Mouse (Mus musculus): ENCODE data around the gene Gm21663.
"Not testable (repeated sequence)": the region's sequence is repeated elsewhere in the genome, so short reads cannot be mapped to it uniquely, and the experiment has no call there.

Gene Gm21663

DNA sequence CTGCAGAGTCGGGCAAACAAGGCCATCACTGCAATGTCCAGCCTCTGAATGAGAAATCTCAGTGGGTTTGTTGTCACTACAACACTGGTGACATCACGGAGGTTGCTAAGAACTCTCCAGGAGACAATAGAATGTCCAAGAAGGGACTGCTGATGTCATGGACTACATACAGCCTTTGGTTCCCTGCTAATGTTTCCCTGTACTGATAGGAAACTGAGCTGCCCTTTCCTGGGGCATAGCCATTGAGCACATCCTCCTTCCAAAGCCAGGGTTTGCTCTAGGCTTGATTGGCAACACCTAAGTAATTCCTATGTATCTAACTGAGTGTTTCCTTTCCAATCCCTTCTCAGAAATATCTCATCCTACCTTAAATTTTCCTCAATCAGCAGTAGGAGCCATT, at the start of gene Gm21663:
Gm21663 (minus strand) TSS at position 101 of the 400 bp plus-strand sequence.
- not testable (repeated sequence) for ATAC-seq (ENCODE audit: low TSS enrichment)

DNA sequence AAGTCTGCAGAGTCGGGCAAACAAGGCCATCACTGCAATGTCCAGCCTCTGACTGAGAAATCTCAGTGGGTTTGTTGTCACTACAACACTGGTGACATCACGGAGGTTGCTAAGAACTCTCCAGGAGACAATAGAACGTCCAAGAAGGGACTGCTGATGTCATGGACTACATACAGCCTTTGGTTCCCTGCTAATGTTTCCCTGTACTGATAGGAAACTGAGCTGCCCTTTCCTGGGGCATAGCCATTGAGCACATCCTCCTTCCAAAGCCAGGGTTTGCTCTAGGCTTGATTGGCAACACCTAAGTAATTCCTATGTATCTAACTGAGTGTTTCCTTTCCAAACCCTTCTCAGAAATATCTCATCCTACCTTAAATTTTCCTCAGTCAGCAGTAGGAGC, 46.4 kb upstream of the Gm21663 start, which contains the start of gene Gm21698:
Gm21698 (minus strand) TSS at position 101 of the 400 bp plus-strand sequence.
- not testable (repeated sequence) for ATAC-seq (ENCODE audit: low TSS enrichment)

DNA sequence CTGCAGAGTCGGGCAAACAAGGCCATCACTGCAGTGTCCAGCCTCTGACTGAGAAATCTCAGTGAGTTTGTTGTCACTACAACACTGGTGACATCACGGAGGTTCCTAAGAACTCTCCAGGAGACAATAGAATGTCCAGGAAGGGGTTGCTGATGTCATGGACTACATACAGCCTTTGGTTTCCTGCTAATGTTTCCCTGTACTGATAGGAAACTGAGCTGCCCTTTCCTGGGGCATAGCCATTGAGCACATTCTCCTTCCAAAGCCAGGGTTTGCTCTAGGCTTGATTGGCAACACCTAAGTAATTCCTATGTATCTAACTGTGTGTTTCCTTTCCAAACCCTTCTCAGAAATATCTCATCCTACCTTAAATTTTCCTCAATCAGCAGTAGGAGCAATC, 30.4 kb upstream of the Gm21663 start, which contains the start of gene Gm21680:
Gm21680 (minus strand) TSS at position 101 of the 400 bp plus-strand sequence.
- ATAC-seq (ENCODE audit: low TSS enrichment), result not testable (repeated sequence)

DNA sequence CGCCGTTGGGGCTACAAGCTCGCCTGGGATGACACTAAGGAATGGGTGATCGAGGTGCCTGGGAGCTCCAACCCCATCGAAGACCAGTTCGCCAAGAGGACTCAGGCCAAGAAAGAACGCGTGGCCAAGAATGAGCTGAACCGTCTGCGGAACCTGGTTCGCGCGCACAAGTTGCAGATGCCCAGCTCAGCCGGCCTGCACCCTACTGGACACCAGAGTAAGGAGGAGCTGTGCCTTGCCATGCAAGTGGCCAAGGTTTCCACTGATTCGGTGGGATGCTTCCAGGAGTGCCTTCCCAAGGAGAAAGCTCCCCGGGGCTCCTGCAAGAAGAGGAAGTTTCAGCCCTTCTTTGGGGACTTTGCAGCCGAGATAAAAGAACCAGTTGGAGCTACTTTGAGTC, 14.9 kb upstream of the Gm21663 start:
- ATAC-seq (ENCODE audit: low TSS enrichment), result not testable (repeated sequence)

DNA sequence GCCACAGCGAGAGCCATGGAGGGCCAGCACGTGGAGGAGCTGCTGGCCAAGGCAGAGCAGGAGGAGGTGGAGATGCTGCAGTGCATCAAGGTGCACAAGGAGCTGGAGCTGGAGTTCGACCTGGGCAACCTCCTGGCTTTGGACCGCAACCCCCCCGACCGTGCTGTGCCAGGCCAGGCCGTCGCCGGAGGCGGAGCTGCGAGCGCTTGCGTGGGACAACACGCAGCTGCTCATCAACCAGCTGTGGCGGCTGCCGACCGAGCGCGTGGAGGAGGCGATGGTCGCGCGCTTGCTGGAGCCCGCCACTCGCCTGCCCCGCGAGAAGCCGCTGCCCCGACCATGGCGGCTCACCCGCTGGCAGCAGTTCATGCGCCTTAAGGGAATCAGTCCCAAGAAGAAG, 14.4 kb upstream of the Gm21663 start:
- ATAC-seq (ENCODE audit: low TSS enrichment), result peak; percentile 38

DNA sequence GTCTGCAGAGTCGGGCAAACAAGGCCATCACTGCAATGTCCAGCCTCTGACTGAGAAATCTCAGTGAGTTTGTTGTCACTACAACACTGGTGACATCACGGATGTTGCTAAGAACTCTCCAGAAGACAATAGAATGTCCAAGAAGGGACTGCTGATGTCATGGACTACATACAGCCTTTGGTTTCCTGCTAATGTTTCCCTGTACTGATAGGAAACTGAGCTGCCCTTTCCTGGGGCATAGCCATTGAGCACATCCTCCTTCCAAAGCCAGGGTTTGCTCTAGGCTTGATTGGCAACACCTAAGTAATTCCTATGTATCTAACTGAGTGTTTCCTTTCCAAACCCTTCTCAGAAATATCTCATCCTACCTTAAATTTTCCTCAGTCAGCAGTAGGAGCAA, 12.1 kb upstream of the Gm21663 start, which contains the start of gene Gm21671:
Gm21671 (minus strand) TSS at position 101 of the 400 bp plus-strand sequence.
- ATAC-seq (ENCODE audit: low TSS enrichment), result not testable (repeated sequence)

DNA sequence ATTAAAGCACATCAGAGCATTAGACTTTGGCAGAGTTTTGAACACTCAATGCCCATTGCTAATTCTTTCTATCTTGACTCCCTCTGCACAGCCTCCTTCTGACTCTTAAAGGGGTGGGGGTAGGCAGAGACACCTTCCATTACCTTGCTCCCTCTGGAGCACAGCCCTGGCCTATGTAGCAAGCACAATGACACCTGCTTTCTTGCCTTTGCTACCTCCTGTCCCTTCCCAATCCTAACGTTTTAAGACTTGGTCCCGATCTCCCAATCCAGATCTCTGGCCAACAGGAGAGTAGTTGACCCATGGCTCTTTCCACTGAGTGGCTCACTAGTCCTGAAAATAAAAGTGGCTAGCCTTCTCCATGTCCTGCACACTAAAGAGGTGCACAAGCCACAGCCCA, 3.2 kb upstream of the Gm21663 start:
- ATAC-seq (ENCODE audit: low TSS enrichment), result not testable (repeated sequence)

DNA sequence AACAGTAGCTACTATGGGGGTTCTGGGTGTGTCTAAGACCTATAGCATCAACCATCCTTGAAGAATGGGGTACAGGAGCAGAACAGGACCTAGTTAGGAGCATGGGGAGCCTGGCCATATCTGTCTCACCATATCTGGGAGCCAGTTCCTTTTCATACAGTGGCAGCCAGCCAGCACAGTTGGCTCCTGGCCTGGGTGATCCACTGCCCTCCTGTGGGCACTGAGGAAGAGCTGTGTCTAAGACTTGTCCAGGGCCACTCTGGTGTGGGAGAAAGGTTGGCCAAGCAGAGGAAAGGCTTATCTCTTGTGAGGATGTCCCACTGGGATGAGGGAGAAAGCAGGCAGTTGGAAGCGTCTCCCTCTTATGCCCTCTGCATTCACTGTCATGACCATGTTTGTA, 50.9 kb downstream of the Gm21663 start:
- no peak for ATAC-seq (ENCODE audit: low TSS enrichment)

DNA sequence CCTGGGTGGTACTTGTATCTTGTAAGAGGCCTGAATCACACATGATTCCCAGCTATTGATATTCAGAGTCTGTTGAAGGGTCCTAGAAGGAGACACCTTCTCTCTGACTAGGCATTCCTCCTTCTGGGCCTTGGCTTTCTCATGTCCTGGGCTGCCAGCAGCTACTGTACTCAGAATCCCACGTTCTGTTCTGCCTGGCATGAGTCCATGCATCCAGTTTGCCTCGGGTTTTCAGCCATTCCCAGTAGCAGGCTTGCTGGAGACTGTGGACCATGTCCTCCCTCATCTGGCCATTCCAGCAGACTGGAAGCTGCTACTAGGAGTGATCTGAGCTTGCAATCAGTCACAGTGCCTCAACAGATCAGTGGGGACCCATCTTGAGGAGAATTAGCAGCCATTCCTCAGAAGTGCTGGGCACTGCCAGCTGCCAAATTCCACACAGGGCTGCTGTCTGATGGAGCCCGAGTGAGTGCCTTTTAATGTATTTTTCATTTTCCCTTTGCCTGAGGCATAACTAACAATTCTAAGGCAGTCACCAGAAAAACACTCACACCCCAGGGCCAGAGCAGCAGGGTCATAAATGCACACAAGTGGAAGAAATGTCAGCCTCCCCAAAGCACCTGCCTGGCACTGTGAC, 52.3 kb downstream of the Gm21663 start:
- ATAC-seq (ENCODE audit: low TSS enrichment), result no peak

DNA sequence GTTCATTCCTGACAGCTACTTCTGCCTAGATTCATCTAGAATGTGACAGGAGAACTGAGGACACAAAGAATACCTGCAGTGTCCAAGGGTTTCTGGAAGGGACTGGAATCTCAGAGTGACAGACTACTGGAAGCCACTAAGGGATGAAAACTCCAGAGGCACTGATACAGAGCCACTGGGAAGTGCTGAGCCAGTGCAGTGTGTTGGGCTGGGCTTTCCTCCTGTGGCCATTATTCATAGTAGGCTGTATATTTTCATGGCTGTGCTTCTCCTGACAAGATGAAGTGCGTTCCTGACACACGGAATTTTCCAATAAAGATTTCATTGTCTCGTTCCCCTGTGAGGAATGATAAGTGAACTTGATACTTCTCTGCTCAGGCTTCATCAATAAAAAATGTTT, 55.5 kb downstream of the Gm21663 start:
- no peak for ATAC-seq (ENCODE audit: low TSS enrichment)

All from frontal cortex, adult (tissue).